Mouse (Mus musculus): ENCODE results near the gene Prrc2c. TPM values are rescaled to one million over a fixed set of nuclear protein-coding genes. Genes with fewer than 3 reads are reported as not detected.
"Not testable (repeated sequence)": the region's sequence is repeated elsewhere in the genome, so short reads cannot be mapped to it uniquely, and the experiment has no call there.

Prrc2c gene
- total RNA-seq, 1 experiment from 2014 or later, result 113 TPM

GRCm38 (mm10) chr1:162700389-162701066 lies 39.8 kb downstream of the Prrc2c start:
- no peak for ATAC-seq (replicated peaks; ENCODE audit: insufficient number of reproducible peaks, low FRiP score, low TSS enrichment, poor library complexity, severe bottlenecking)

- peak; percentile 31; the same call in 1 of the 2 replicates for ATAC-seq (replicated peaks; ENCODE audit: insufficient number of reproducible peaks, low FRiP score, low TSS enrichment, poor library complexity, severe bottlenecking)
Observed at GRCm38 (mm10) chr1:162697866-162698265, 42.5 kb downstream of the Prrc2c start.

- ATAC-seq (replicated peaks; ENCODE audit: insufficient number of reproducible peaks, low FRiP score, low TSS enrichment, poor library complexity, severe bottlenecking), result no peak
Observed at GRCm38 (mm10) chr1:162693721-162694120, 46.6 kb downstream of the Prrc2c start.

GRCm38 (mm10) chr1:162665486-162666174 lies 74.7 kb downstream of the Prrc2c start:
- no peak for ATAC-seq (replicated peaks; ENCODE audit: insufficient number of reproducible peaks, low FRiP score, low TSS enrichment, poor library complexity, severe bottlenecking)

GRCm38 (mm10) chr1:162664826-162665475 lies 75.4 kb downstream of the Prrc2c start:
- ATAC-seq (replicated peaks; ENCODE audit: insufficient number of reproducible peaks, low FRiP score, low TSS enrichment, poor library complexity, severe bottlenecking), result peak; percentile 91

GRCm38 (mm10) chr1:162660276-162660860 lies 80.0 kb downstream of the Prrc2c start:
- no peak for ATAC-seq (replicated peaks; ENCODE audit: insufficient number of reproducible peaks, low FRiP score, low TSS enrichment, poor library complexity, severe bottlenecking)

- no peak for ATAC-seq (replicated peaks; ENCODE audit: insufficient number of reproducible peaks, low FRiP score, low TSS enrichment, poor library complexity, severe bottlenecking)
Observed at GRCm38 (mm10) chr1:162658119-162658518, 82.2 kb downstream of the Prrc2c start, which contains the start of gene Myocos. Myocos (minus strand) TSS chr1:162658219.

- ATAC-seq (replicated peaks; ENCODE audit: insufficient number of reproducible peaks, low FRiP score, low TSS enrichment, poor library complexity, severe bottlenecking), result no peak
Observed at GRCm38 (mm10) chr1:162648416-162648815, 91.9 kb downstream of the Prrc2c start.

GRCm38 (mm10) chr1:162646083-162646686 lies 94.2 kb downstream of the Prrc2c start:
- 0 out of 2 replicates have a peak, but pooled peaks have one; percentile 3 for ATAC-seq (replicated peaks; ENCODE audit: insufficient number of reproducible peaks, low FRiP score, low TSS enrichment, poor library complexity, severe bottlenecking)

GRCm38 (mm10) chr1:162643752-162644151 lies 96.6 kb downstream of the Prrc2c start:
- no peak for ATAC-seq (replicated peaks; ENCODE audit: insufficient number of reproducible peaks, low FRiP score, low TSS enrichment, poor library complexity, severe bottlenecking)

- no peak for ATAC-seq (replicated peaks; ENCODE audit: insufficient number of reproducible peaks, low FRiP score, low TSS enrichment, poor library complexity, severe bottlenecking)
Observed at GRCm38 (mm10) chr1:162642591-162642990, 97.8 kb downstream of the Prrc2c start.

- ATAC-seq (replicated peaks; ENCODE audit: insufficient number of reproducible peaks, low FRiP score, low TSS enrichment, poor library complexity, severe bottlenecking), result no peak
Observed at GRCm38 (mm10) chr1:162639861-162640260, 100.5 kb downstream of the Prrc2c start.

GRCm38 (mm10) chr1:162639051-162639750 lies 101.2 kb downstream of the Prrc2c start, which contains the start of gene Myoc:
Myoc (plus strand) TSS chr1:162639155.
- ATAC-seq (replicated peaks; ENCODE audit: insufficient number of reproducible peaks, low FRiP score, low TSS enrichment, poor library complexity, severe bottlenecking), result no peak

- ATAC-seq (replicated peaks; ENCODE audit: insufficient number of reproducible peaks, low FRiP score, low TSS enrichment, poor library complexity, severe bottlenecking), result no peak
Observed at GRCm38 (mm10) chr1:162638535-162638934, 101.8 kb downstream of the Prrc2c start.

GRCm38 (mm10) chr1:162636516-162636915 lies 103.8 kb downstream of the Prrc2c start:
- ATAC-seq (replicated peaks; ENCODE audit: insufficient number of reproducible peaks, low FRiP score, low TSS enrichment, poor library complexity, severe bottlenecking), result no peak

- ATAC-seq (replicated peaks; ENCODE audit: insufficient number of reproducible peaks, low FRiP score, low TSS enrichment, poor library complexity, severe bottlenecking), result not testable (repeated sequence)
Observed at GRCm38 (mm10) chr1:162635291-162635931, 104.9 kb downstream of the Prrc2c start.

GRCm38 (mm10) chr1:162628326-162628725 lies 112.0 kb downstream of the Prrc2c start:
- ATAC-seq (replicated peaks; ENCODE audit: insufficient number of reproducible peaks, low FRiP score, low TSS enrichment, poor library complexity, severe bottlenecking), result not testable (repeated sequence)

GRCm38 (mm10) chr1:162627821-162628220 lies 112.5 kb downstream of the Prrc2c start:
- peak; percentile 23 for ATAC-seq (replicated peaks; ENCODE audit: insufficient number of reproducible peaks, low FRiP score, low TSS enrichment, poor library complexity, severe bottlenecking)

Measured in monocyte, adult 5-6 weeks (primary cell).